Mouse (Mus musculus) embryonic fibroblast, embryonic 13.5 days (primary cell): ENCODE measurements around the gene 1700012P22Rik.

Experiments
- CTCF ChIP-seq: IDR thresholded peaks from 2 replicates; pipeline ENCODE4 v1.5.1; 2011; ENCODE audit warnings: mild to moderate bottlenecking, control low read depth, low read length, moderate library complexity, borderline replicate concordance; ENCODE audit not compliant: insufficient read depth
- POLR2A ChIP-seq: IDR thresholded peaks from 2 replicates; pipeline ENCODE4 v1.6.1; 2011; ENCODE audit warnings: low read depth, mild to moderate bottlenecking, control low read depth, low read length, moderate library complexity

GRCm38 (mm10) chr4:144396316-144396715, 42.3 kb downstream of the 1700012P22Rik start:
- TF ChIP-seq CTCF: no peak
- TF ChIP-seq POLR2A: no peak
